Mouse (Mus musculus) hindbrain, embryonic 15.5 days (tissue): Measurements from ENCODE around the gene Prkce. TPM values are rescaled to one million over a fixed set of nuclear protein-coding genes. Genes with fewer than 3 reads are reported as not detected.

Source experiments
- ATAC-seq: fragments of 200-750 bp; cut with Nextera tagmentation; 2 replicates; pipeline ENCODE4 v1.8.0; 2017; ENCODE audit warnings: low read depth, moderate number of reproducible peaks, moderate TSS enrichment; ENCODE audit not compliant: low FRiP score
- H3K27ac ChIP-seq: fragments of 300-500 bp; sonication (generic); replicated peaks from 2 replicates; pipeline ENCODE4 v1.5.1; 2015; ENCODE audit warnings: mild to moderate bottlenecking, inconsistent platforms
- H3K27me3 ChIP-seq: fragments of 300-500 bp; sonication (generic); 2 replicates; pipeline ENCODE4 v1.6.1; 2015; ENCODE audit warnings: control low read depth, inconsistent platforms
- H3K36me3 ChIP-seq: fragments of 300-500 bp; sonication (generic); 2 replicates; pipeline ENCODE4 v1.6.1; 2015; ENCODE audit warnings: control low read depth, inconsistent platforms
- H3K4me1 ChIP-seq: fragments of 300-500 bp; sonication (generic); replicated peaks from 2 replicates; pipeline ENCODE4 v1.6.1; 2015; ENCODE audit warnings: control low read depth, inconsistent platforms
- H3K4me2 ChIP-seq: fragments of 300-500 bp; sonication (generic); 2 replicates; pipeline ENCODE4 v1.6.1; 2015; ENCODE audit warnings: moderate library complexity, mild to moderate bottlenecking, inconsistent platforms
- H3K4me3 ChIP-seq: fragments of 300-500 bp; sonication (generic); 2 replicates; pipeline ENCODE4 v1.5.1; 2015; ENCODE audit warnings: mild to moderate bottlenecking, inconsistent platforms
- H3K9ac ChIP-seq: fragments of 300-500 bp; sonication (generic); 2 replicates; pipeline ENCODE4 v1.6.1; 2015; ENCODE audit warnings: inconsistent platforms
- H3K9me3 ChIP-seq: fragments of 300-500 bp; sonication (generic); 2 replicates; pipeline ENCODE4 v1.6.1; 2016; ENCODE audit warnings: control low read depth, inconsistent platforms
- WGBS: fragments of 180-500 bp; shearing (Covaris S2); methylation state at CpG from one replicate; pipeline ENCODE4 v1.1.7; 2015; 5-methylcytosine and 5-hydroxymethylcytosine counted together
- polyA plus RNA-seq: library from polyadenylated mRNA; unstranded; fragments of >200 nt; fragmentation: Nextera tagmentation; extraction: Ambion mirVana; gene quantifications from 2 replicates; pipeline ENCODE4 v1.2.1, GENCODE M21; 2015

Gene Prkce
- polyA plus RNA-seq, 1 experiment from 2014 or later: 45.7 TPM

GRCm38 (mm10) chr17:86354896-86355295 lies 187.3 kb downstream of the Prkce start:
- Histone ChIP-seq H3K9ac (no peak overlapping the region), H3K27me3 (no peaks in the 10 kb centered on the region), H3K4me2 (no peak overlapping the region), H3K4me1 (peaks cover 38% of the 10 kb centered on the region), H3K9me3 (no peaks in the 10 kb centered on the region), H3K27ac (no peak overlapping the region), H3K36me3 (no peaks in the 10 kb centered on the region), H3K4me3 (no peak overlapping the region)
- no peak for ATAC-seq
- 95% methylated on average over 3 of the region's 3 CpGs for WGBS

GRCm38 (mm10) chr17:86355318-86355717 lies 187.7 kb downstream of the Prkce start:
- Histone ChIP-seq H3K9ac (no peak overlapping the region), H3K4me3 (no peak overlapping the region), H3K27ac (no peak overlapping the region), H3K9me3 (no peaks in the 10 kb centered on the region), H3K36me3 (no peaks in the 10 kb centered on the region), H3K27me3 (no peaks in the 10 kb centered on the region), H3K4me1 (peaks cover 34% of the 10 kb centered on the region), H3K4me2 (no peak overlapping the region)
- 84% methylated on average over 2 of the region's 2 CpGs for WGBS
- no peak for ATAC-seq

GRCm38 (mm10) chr17:86355772-86356451 lies 188.3 kb downstream of the Prkce start:
- WGBS: 35% methylated on average over 7 of the region's 7 CpGs
- ATAC-seq: 0 out of 2 replicates have a peak, but pooled peaks have one; percentile 33
- Histone ChIP-seq H3K4me1 (peaks cover 28% of the 10 kb centered on the region), H3K27ac (peak overlapping the region; percentile 50; the same call in 1 of the 2 replicates), H3K9ac (no peak overlapping the region), H3K27me3 (no peaks in the 10 kb centered on the region), H3K9me3 (no peaks in the 10 kb centered on the region), H3K4me2 (no peak overlapping the region), H3K36me3 (no peaks in the 10 kb centered on the region), H3K4me3 (no peak overlapping the region)

GRCm38 (mm10) chr17:86358388-86358787 lies 190.8 kb downstream of the Prkce start:
- Histone ChIP-seq H3K27ac (no peak overlapping the region), H3K4me2 (no peak overlapping the region), H3K36me3 (no peaks in the 10 kb centered on the region), H3K4me3 (no peak overlapping the region), H3K9ac (no peak overlapping the region), H3K4me1 (peaks cover 21% of the 10 kb centered on the region; the same call in 1 of the 2 replicates), H3K27me3 (no peaks in the 10 kb centered on the region), H3K9me3 (no peaks in the 10 kb centered on the region)
- no peak for ATAC-seq
- 60% methylated on average over 5 of the region's 5 CpGs for WGBS

- no peak overlapping the region for H3K4me2 ChIP-seq
- H3K4me3 ChIP-seq: no peak overlapping the region
- no peaks in the 10 kb centered on the region for H3K27me3 ChIP-seq
- peaks cover 16% of the 10 kb centered on the region; the same call in 1 of the 2 replicates for H3K4me1 ChIP-seq
- no peak overlapping the region for H3K9ac ChIP-seq
- no peak for ATAC-seq
- H3K9me3 ChIP-seq: no peaks in the 10 kb centered on the region
- no peaks in the 10 kb centered on the region for H3K36me3 ChIP-seq
- 69% methylated on average over 4 of the region's 4 CpGs for WGBS
- no peak overlapping the region for H3K27ac ChIP-seq
Observed at GRCm38 (mm10) chr17:86358847-86359246, 191.3 kb downstream of the Prkce start.

- H3K9me3 ChIP-seq: no peaks in the 10 kb centered on the region
- H3K9ac ChIP-seq: no peak overlapping the region
- 98% methylated on average over 3 of the region's 3 CpGs for WGBS
- no peaks in the 10 kb centered on the region for H3K27me3 ChIP-seq
- no peak for ATAC-seq
- no peaks in the 10 kb centered on the region for H3K36me3 ChIP-seq
- peaks cover 9% of the 10 kb centered on the region for H3K4me1 ChIP-seq
- H3K4me3 ChIP-seq: no peak overlapping the region
- H3K4me2 ChIP-seq: no peak overlapping the region
- no peak overlapping the region for H3K27ac ChIP-seq
Observed at GRCm38 (mm10) chr17:86360849-86361248, 193.3 kb downstream of the Prkce start.

- H3K36me3 ChIP-seq: no peaks in the 10 kb centered on the region
- peaks cover 25% of the 10 kb centered on the region for H3K4me1 ChIP-seq
- 68% methylated on average over 5 of the region's 5 CpGs for WGBS
- H3K4me2 ChIP-seq: no peak overlapping the region
- no peaks in the 10 kb centered on the region for H3K27me3 ChIP-seq
- no peak overlapping the region for H3K27ac ChIP-seq
- no peak overlapping the region for H3K4me3 ChIP-seq
- ATAC-seq: no peak
- H3K9ac ChIP-seq: no peak overlapping the region
- no peaks in the 10 kb centered on the region for H3K9me3 ChIP-seq
Observed at GRCm38 (mm10) chr17:86363356-86363755, 195.8 kb downstream of the Prkce start.

- Histone ChIP-seq H3K27ac (no peak overlapping the region; the same call in 1 of the 2 replicates), H3K36me3 (no peaks in the 10 kb centered on the region), H3K9ac (no peak overlapping the region), H3K4me2 (no peak overlapping the region), H3K27me3 (no peaks in the 10 kb centered on the region), H3K9me3 (no peaks in the 10 kb centered on the region), H3K4me1 (peaks cover 25% of the 10 kb centered on the region), H3K4me3 (no peak overlapping the region)
- WGBS: 75% methylated on average over 16 of the region's 16 CpGs
- ATAC-seq: no peak
Observed at GRCm38 (mm10) chr17:86364349-86365075, 196.9 kb downstream of the Prkce start.

GRCm38 (mm10) chr17:86366919-86367318 lies 199.3 kb downstream of the Prkce start:
- no peaks in the 10 kb centered on the region for H3K36me3 ChIP-seq
- 52% methylated on average over 10 of the region's 10 CpGs for WGBS
- 0 out of 2 replicates have a peak overlapping the region, but pooled peaks have one; percentile 49 for H3K27ac ChIP-seq
- no peak overlapping the region for H3K4me3 ChIP-seq
- H3K9me3 ChIP-seq: no peaks in the 10 kb centered on the region
- peaks cover 35% of the 10 kb centered on the region for H3K4me1 ChIP-seq
- no peak for ATAC-seq
- no peak overlapping the region for H3K4me2 ChIP-seq
- no peaks in the 10 kb centered on the region for H3K27me3 ChIP-seq
- H3K9ac ChIP-seq: no peak overlapping the region

GRCm38 (mm10) chr17:86367676-86368075 lies 200.1 kb downstream of the Prkce start:
- no peak overlapping the region for H3K9ac ChIP-seq
- WGBS: 36% methylated on average over 7 of the region's 7 CpGs
- no peaks in the 10 kb centered on the region for H3K36me3 ChIP-seq
- H3K27ac ChIP-seq: peak overlapping the region; percentile 49; the same call in 1 of the 2 replicates
- no peaks in the 10 kb centered on the region for H3K9me3 ChIP-seq
- H3K27me3 ChIP-seq: no peaks in the 10 kb centered on the region
- peak; percentile 23; the same call in 1 of the 2 replicates for ATAC-seq
- peaks cover 35% of the 10 kb centered on the region for H3K4me1 ChIP-seq
- no peak overlapping the region for H3K4me2 ChIP-seq
- H3K4me3 ChIP-seq: no peak overlapping the region

- peaks cover 35% of the 10 kb centered on the region for H3K4me1 ChIP-seq
- H3K4me2 ChIP-seq: no peak overlapping the region
- no peak overlapping the region for H3K9ac ChIP-seq
- WGBS: 79% methylated on average over 8 of the region's 8 CpGs
- ATAC-seq: no peak
- H3K36me3 ChIP-seq: no peaks in the 10 kb centered on the region
- no peak overlapping the region for H3K4me3 ChIP-seq
- no peaks in the 10 kb centered on the region for H3K27me3 ChIP-seq
- H3K9me3 ChIP-seq: no peaks in the 10 kb centered on the region
- H3K27ac ChIP-seq: no peak overlapping the region
Observed at GRCm38 (mm10) chr17:86370106-86370742, 202.6 kb downstream of the Prkce start.

GRCm38 (mm10) chr17:86371101-86371561 lies 203.5 kb downstream of the Prkce start:
- WGBS: 48% methylated on average over 4 of the region's 4 CpGs
- H3K4me2 ChIP-seq: no peak overlapping the region
- H3K4me1 ChIP-seq: peaks cover 35% of the 10 kb centered on the region
- H3K9ac ChIP-seq: no peak overlapping the region
- H3K4me3 ChIP-seq: no peak overlapping the region
- H3K36me3 ChIP-seq: no peaks in the 10 kb centered on the region
- peak; percentile 44; the same call in 1 of the 2 replicates for ATAC-seq
- H3K9me3 ChIP-seq: no peaks in the 10 kb centered on the region
- peak overlapping the region; percentile 28 for H3K27ac ChIP-seq
- H3K27me3 ChIP-seq: no peaks in the 10 kb centered on the region
